Mouse (Mus musculus): Measurements from ENCODE around the gene Shisa9. TPM values are rescaled to one million over a fixed set of nuclear protein-coding genes. Genes with fewer than 3 reads are reported as not detected.

Shisa9 gene
- polyA plus RNA-seq, 1 experiment from 2014 or later: 0.22 TPM

DNA sequence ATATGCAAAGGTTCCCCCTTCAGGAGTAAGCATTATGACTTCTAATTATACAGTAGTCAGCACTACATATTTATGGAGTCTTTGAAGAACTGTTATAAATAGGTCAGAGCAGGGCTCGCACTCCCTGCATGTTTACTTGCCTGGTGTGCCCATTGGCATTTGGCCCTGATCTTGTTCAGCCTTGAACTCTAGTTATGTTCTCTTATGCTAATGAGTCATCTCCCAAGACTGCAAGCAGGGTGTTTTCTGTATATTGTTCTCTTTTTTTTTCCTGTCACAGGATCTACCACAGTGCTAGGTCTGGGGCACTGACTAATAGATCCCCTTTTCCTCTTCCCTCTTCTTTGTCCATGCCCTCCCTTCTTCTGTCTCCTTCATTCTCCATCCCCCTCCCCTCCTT lies 48.5 kb downstream of the Shisa9 start:
- no peaks in the 10 kb centered on the region for H3K4me1 ChIP-seq (replicated peaks; ENCODE audit: control insufficient read depth, insufficient read depth)
- no peak for TF ChIP-seq EP300 (optimal IDR thresholded peaks at IDR 0.05)
- no peak for TF ChIP-seq CTCF (IDR thresholded peaks at IDR 0.05; ENCODE audit: low read depth)
- H3K9ac ChIP-seq (ENCODE audit: low read length): no peak overlapping the region
- no peaks in the 10 kb centered on the region for H3K27me3 ChIP-seq (ENCODE audit: control insufficient read depth, insufficient read depth, low read length)
- DNase-seq (ENCODE audit: low spot score) (no peak), ATAC-seq (ENCODE audit: low FRiP score, low TSS enrichment) (no peak)
- H3K4me3 ChIP-seq (ENCODE audit: low read depth, low read length): no peak overlapping the region
- H3K4me2 ChIP-seq (replicated peaks; ENCODE audit: low read depth): no peak overlapping the region
- no peaks in the 10 kb centered on the region for H3K9me3 ChIP-seq (ENCODE audit: control insufficient read depth, low read length)
- WGBS: 56% methylated on average over 1 of the region's 1 CpGs
- H3K36me3 ChIP-seq (ENCODE audit: control insufficient read depth, insufficient read depth, low read length): no peaks in the 10 kb centered on the region
- H3K27ac ChIP-seq (replicated peaks): no peak overlapping the region

DNA sequence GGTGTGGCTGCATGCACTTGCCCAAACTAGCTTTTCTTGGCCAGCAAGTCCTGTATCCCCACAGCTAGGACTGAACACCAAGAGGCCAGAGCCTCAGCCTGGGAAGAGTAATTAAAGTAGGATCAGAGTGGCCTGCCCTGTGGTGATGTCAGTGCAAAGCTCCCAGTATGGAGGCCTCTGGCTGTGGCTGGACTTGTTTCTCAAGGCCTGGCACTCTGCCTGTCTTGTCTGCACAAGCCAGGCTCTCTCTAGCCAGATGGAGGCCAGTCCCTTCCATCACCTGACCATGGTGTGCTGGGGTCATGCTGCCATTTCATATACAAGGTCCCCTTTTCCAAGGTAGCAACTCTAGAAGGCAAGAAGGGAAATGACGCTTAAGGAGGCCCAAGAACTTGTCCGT lies 51.0 kb downstream of the Shisa9 start:
- Histone ChIP-seq H3K4me3 (ENCODE audit: low read depth, low read length) (no peak overlapping the region), H3K4me1 (replicated peaks; ENCODE audit: control insufficient read depth, insufficient read depth) (no peaks in the 10 kb centered on the region), H3K27ac (replicated peaks) (no peak overlapping the region), H3K9me3 (ENCODE audit: control insufficient read depth, low read length) (no peaks in the 10 kb centered on the region), H3K27me3 (ENCODE audit: control insufficient read depth, insufficient read depth, low read length) (no peaks in the 10 kb centered on the region), H3K9ac (ENCODE audit: low read length) (no peak overlapping the region), H3K36me3 (ENCODE audit: control insufficient read depth, insufficient read depth, low read length) (no peaks in the 10 kb centered on the region), H3K4me2 (replicated peaks; ENCODE audit: low read depth) (no peak overlapping the region)
- DNase-seq (ENCODE audit: low spot score) (no peak), ATAC-seq (ENCODE audit: low FRiP score, low TSS enrichment) (no peak)
- TF ChIP-seq EP300 (optimal IDR thresholded peaks at IDR 0.05): no peak
- no peak for TF ChIP-seq CTCF (IDR thresholded peaks at IDR 0.05; ENCODE audit: low read depth)
- 85% methylated on average over 2 of the region's 2 CpGs for WGBS

DNA sequence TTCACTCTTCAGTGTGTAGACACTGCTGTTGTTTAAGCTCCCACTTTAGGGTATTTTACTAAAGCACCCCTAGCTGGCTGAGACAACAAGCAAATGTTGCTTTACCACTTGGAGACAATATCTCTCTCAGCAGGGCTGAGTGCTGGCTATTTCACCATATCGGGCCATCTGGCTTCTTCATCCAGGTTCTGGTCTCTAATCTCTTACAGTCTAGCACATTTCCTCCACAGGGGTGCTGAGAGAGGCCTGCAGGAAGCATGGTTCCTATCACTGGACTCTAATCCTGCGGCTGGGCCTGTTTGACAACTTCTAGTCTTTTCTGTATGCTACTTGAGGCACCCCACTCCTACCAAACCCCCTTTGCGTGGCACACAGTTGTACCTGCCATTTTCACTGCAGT lies 51.7 kb downstream of the Shisa9 start:
- Histone ChIP-seq H3K4me3 (ENCODE audit: low read depth, low read length) (no peak overlapping the region), H3K4me1 (replicated peaks; ENCODE audit: control insufficient read depth, insufficient read depth) (no peaks in the 10 kb centered on the region), H3K27ac (replicated peaks) (no peak overlapping the region), H3K4me2 (replicated peaks; ENCODE audit: low read depth) (no peak overlapping the region), H3K9ac (ENCODE audit: low read length) (no peak overlapping the region), H3K36me3 (ENCODE audit: control insufficient read depth, insufficient read depth, low read length) (no peaks in the 10 kb centered on the region), H3K9me3 (ENCODE audit: control insufficient read depth, low read length) (no peaks in the 10 kb centered on the region), H3K27me3 (ENCODE audit: control insufficient read depth, insufficient read depth, low read length) (no peaks in the 10 kb centered on the region)
- no peak for DNase-seq (ENCODE audit: low spot score)
- WGBS: 64% methylated on average over 3 of the region's 3 CpGs
- TF ChIP-seq EP300 (optimal IDR thresholded peaks at IDR 0.05): no peak
- TF ChIP-seq CTCF (IDR thresholded peaks at IDR 0.05; ENCODE audit: low read depth): no peak
- no peak for ATAC-seq (ENCODE audit: low FRiP score, low TSS enrichment)

DNA sequence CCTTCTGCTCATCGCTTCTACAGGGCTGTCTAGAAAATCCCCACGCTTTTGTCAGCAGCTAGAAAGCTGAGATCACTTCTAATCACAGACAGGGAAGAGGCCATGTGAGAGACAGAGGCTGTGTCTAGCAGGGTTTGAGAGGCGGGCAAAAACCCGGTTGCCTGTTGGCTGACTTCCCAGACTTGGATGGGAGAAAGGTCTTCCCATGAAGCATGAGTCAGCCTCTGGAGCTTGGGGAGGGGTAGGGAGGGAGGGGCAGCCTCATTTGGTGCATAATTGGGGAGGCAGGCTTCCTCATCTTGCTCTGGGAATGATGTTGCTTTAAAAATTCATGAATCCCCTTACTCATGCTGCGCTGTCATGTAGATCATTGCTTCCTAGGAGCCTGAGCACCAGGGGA lies 57.0 kb downstream of the Shisa9 start:
- H3K4me3 ChIP-seq (ENCODE audit: low read depth, low read length): no peak overlapping the region
- ATAC-seq (ENCODE audit: low FRiP score, low TSS enrichment) (peak; percentile 21; the same call in 1 of the 2 replicates), DNase-seq (ENCODE audit: low spot score) (peak; percentile 22)
- 32% methylated on average over 5 of the region's 5 CpGs for WGBS
- no peaks in the 10 kb centered on the region for H3K36me3 ChIP-seq (ENCODE audit: control insufficient read depth, insufficient read depth, low read length)
- TF ChIP-seq CTCF (IDR thresholded peaks at IDR 0.05; ENCODE audit: low read depth): no peak
- TF ChIP-seq EP300 (optimal IDR thresholded peaks at IDR 0.05): no peak
- no peaks in the 10 kb centered on the region for H3K9me3 ChIP-seq (ENCODE audit: control insufficient read depth, low read length)
- H3K27ac ChIP-seq (replicated peaks): no peak overlapping the region
- no peaks in the 10 kb centered on the region for H3K27me3 ChIP-seq (ENCODE audit: control insufficient read depth, insufficient read depth, low read length)
- no peak overlapping the region for H3K9ac ChIP-seq (ENCODE audit: low read length)
- no peaks in the 10 kb centered on the region; the same call in 1 of the 2 replicates for H3K4me1 ChIP-seq (replicated peaks; ENCODE audit: control insufficient read depth, insufficient read depth)
- no peak overlapping the region for H3K4me2 ChIP-seq (replicated peaks; ENCODE audit: low read depth)

DNA sequence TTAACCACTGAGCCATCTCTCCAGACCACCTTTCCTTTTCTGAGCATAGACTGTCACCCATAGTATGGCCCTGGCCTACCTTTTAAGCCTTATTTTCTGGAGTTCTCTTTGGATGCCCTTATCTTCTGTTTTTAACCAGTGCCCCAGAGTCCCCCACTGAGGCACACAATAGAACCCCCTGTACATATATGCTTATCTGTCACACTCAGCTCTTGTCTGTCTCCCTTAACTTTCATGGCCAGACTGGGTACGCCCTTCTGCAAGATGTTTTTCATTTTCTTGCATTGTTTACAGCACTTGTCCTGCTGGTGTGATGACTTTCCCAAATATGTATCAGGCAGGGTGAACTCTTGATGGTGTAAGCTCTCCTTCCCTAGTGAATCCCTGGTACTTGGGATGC lies 68.1 kb downstream of the Shisa9 start:
- WGBS: 89% methylated on average over 1 of the region's 1 CpGs
- H3K9me3 ChIP-seq (ENCODE audit: control insufficient read depth, low read length): no peaks in the 10 kb centered on the region
- ATAC-seq (ENCODE audit: low FRiP score, low TSS enrichment) (no peak), DNase-seq (ENCODE audit: low spot score) (no peak)
- TF ChIP-seq CTCF (IDR thresholded peaks at IDR 0.05; ENCODE audit: low read depth): no peak
- TF ChIP-seq EP300 (optimal IDR thresholded peaks at IDR 0.05): no peak
- no peak overlapping the region for H3K4me2 ChIP-seq (replicated peaks; ENCODE audit: low read depth)
- H3K9ac ChIP-seq (ENCODE audit: low read length): no peak overlapping the region
- H3K4me3 ChIP-seq (ENCODE audit: low read depth, low read length): no peak overlapping the region
- no peaks in the 10 kb centered on the region for H3K27me3 ChIP-seq (ENCODE audit: control insufficient read depth, insufficient read depth, low read length)
- H3K27ac ChIP-seq (replicated peaks): no peak overlapping the region
- no peaks in the 10 kb centered on the region for H3K4me1 ChIP-seq (replicated peaks; ENCODE audit: control insufficient read depth, insufficient read depth)
- H3K36me3 ChIP-seq (ENCODE audit: control insufficient read depth, insufficient read depth, low read length): no peaks in the 10 kb centered on the region

DNA sequence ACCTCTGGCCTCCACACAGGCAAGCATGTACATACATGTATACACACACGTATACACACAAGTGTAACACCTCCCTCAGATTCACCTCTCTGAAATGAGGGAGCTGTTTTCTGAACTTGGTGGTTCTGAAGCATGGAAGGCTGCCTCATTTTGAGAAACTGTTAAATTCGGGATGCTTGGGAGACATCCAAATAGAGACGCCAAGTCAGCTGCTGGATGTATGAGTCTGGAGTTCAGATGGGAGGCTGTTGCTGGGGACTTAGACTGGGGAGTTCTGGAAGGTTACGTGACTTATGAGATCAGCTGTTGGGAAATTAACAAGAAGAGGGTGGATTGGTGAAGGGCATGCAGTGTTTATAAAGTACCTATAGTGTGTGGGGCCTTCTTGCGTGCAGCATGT lies 88.7 kb downstream of the Shisa9 start:
- no peak overlapping the region for H3K4me3 ChIP-seq (ENCODE audit: low read depth, low read length)
- no peaks in the 10 kb centered on the region for H3K4me1 ChIP-seq (replicated peaks; ENCODE audit: control insufficient read depth, insufficient read depth)
- DNase-seq (ENCODE audit: low spot score) (no peak), ATAC-seq (ENCODE audit: low FRiP score, low TSS enrichment) (no peak)
- no peaks in the 10 kb centered on the region for H3K9me3 ChIP-seq (ENCODE audit: control insufficient read depth, low read length)
- whole genome bisulfite sequencing: 57% methylated on average over 5 of the region's 5 CpGs
- no peaks in the 10 kb centered on the region for H3K36me3 ChIP-seq (ENCODE audit: control insufficient read depth, insufficient read depth, low read length)
- no peak overlapping the region for H3K27ac ChIP-seq (replicated peaks)
- H3K27me3 ChIP-seq (ENCODE audit: control insufficient read depth, insufficient read depth, low read length): no peaks in the 10 kb centered on the region
- H3K9ac ChIP-seq (ENCODE audit: low read length): no peak overlapping the region
- no peak for TF ChIP-seq EP300 (optimal IDR thresholded peaks at IDR 0.05)
- TF ChIP-seq CTCF (IDR thresholded peaks at IDR 0.05; ENCODE audit: low read depth): no peak
- no peak overlapping the region for H3K4me2 ChIP-seq (replicated peaks; ENCODE audit: low read depth)

All from stomach, postnatal 0 days (tissue).